Mouse (Mus musculus): Measurements from ENCODE around the gene Taok2.

Gene Taok2

GRCm38 (mm10) chr7:126869780-126870519 lies 14.6 kb downstream of the Taok2 start:
- DNase-seq = no peak

DNA sequence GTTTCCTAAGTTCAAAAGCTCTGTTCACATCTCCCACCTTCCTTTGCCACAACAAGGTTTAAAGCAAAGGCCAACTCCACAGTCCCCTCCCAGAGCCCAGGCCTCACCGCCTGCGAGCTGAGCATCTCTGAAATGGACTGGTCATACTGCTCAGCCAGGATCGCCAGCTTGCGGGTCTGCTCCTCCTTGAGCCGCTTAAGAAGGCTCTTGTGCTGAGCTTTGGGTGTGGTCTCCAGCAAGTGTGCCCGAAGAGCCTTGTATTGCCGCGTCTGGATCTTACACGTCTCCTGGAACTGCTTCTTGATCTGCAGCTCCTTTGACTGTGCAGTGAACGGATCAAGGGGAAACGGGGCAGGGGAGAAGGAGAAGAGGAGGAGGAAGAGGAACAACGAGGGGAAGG lies 16.5 kb downstream of the Taok2 start:
- no peak for DNase-seq

DNA sequence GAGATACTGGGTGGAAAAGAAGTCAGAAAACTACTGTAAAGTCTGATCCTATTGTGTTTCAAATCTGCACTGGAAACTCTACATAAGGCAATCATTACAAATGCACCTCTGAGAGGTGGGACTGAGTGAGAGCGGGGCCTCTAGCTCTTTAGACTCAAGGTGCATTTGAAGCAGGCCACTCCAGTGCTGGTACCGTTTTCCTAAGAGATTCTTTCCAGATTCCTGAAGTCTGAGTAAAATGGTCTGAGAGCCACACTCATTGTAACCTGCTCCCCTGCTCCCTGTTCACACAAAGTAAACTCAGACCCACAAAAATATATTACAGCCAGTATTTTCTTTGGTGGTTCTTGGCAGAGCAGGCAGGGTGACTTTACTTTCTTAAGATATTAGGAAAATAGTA lies 17.0 kb downstream of the Taok2 start:
- DNase-seq = no peak

GRCm38 (mm10) chr7:126863791-126864190 lies 20.7 kb downstream of the Taok2 start:
- no peak for DNase-seq

DNA sequence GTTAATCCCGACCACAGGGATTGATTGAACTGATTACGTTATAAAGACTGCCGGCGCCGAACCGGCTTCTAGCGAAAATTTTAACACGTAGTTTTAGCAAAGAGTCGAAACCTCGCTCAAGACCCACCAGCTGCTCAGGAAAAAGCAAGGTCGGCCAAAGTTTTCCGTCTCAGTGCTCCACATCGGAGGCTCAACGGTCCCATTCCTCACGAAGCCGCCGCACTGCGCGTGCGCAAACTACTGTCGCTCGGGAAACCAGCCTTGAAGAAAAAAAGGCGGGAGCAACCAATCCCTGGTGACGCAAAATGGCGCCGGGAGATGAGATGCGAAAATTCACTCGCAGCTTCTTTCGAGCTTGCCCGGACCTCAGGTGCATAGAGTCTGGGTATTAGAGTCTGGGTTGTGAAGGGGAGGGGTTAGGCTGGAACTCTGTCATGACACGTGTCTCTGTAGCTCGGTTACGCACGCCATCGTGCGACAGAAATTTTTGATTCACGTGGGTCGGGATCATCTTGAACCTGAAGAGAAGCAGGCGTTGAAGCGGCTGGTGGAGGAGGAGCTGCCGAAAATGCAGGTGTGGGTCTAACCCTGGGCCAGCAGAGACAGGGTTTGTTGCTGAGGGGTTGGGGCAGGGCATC lies 22.2 kb downstream of the Taok2 start, which contains the start of gene Ino80e:
Gene Ino80e (minus strand): TSS at position 231 of the 638 bp plus-strand sequence.
- DNase-seq = peak; percentile 92

DNA sequence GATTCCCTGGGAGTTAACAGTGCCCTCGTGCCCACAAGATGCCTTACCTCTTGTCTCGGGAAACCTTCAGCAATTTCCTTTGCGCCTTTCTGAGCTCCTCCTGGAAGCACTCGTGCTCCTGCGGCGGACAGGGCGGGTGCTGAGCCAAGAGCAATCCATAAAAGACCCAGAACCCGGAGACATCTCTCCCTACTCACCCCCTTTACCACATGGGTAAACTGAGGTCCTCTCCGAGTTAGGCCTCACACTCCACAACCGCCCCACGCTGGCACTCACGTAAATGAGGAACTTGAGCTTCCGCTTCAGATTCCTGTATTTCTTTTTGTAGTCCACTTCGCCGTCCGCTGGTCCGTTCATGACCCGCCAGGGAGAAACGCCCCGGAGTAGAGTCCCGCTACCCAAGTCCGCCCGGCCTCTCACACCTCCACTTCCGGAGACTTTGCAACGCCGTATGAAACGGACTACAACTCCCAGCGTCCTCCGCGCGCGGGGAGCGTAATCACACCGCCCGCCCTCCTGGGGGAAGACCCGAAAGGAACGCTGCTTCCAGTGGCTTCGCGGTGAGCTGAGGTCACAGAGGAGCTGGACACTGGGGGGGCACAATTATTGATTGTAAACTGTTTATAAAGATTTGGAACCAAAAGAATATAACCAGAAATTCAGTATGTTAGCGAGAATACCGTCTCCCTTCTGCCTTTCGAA lies 22.9 kb downstream of the Taok2 start, which contains the start of gene Hirip3:
Gene Hirip3 (plus strand): TSS at position 544 of the 702 bp plus-strand sequence.
- peak; percentile 94 for DNase-seq

GRCm38 (mm10) chr7:126860987-126861386 lies 23.5 kb downstream of the Taok2 start:
- no peak for DNase-seq

DNA sequence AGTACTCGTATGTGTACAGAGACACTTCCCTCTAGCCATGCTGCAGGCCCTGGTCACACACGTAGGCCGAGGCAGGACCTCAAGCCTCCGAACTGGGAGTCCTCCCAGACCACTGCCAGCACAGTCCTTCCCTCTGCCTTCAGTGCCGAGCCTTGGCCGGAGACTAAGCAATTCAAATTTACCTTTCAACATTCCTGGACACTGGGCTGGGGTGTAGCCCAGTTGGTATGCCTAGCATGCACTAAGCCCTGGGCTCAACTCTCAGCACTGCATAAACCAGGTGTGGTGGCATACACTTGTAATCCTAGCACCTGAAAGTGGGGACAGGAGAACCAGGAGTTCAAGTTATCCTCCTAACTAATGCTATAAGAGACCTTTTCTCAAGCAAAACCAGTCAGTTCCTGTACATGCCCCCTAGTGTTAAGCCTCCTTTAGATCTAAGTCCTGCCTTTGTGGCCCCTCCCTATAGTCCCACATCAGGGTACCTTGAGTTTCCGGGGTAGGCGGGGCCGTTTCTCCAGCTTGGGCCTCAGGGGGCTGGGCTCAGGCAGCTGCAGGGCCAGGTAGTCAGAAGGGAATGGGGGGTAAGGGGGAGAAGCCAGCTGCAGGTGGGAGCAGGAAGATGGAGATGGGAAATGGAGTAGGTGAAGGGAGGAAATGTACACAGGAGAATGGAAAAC lies 27.6 kb downstream of the Taok2 start:
- no peak for DNase-seq

DNA sequence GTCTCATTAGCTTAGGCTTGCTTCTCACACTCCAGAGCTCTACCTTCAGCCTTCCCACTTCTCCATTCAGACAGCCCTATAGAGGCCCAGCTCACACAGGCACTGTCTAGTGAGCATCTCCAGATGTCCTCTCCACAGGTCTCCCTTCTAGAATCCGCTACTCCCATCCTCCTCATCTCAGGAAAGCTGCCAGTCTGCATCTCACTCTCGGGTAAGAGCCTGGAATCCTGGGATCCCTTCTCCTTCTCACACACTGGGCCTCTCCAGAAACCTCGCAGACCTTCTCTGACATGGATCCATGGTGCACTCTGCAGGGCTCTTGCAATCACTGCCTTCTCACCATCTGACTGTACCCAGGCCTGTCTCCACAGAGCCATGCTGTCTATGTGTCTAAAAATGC lies 28.9 kb downstream of the Taok2 start:
- DNase-seq = no peak

DNA sequence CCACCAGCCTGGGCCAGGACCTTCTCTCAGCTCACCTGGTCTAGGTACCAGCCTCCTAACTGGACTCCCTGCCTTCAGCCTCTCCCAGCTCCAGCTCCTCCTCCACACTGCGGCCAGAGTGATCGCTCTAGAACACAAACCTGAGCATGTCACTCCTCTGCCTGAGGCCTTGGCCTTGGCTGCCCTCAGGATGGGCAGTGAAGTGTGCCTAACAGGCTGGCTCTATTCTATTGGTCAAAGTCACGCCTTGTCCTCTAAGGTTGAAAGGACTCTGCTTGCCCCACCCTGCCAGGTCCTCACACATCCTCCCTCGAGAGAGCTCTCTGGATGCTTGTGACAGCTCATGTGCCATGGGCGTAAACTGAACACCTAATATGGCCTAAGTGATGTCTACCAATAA lies 31.0 kb downstream of the Taok2 start:
- DNase-seq = no peak

DNA sequence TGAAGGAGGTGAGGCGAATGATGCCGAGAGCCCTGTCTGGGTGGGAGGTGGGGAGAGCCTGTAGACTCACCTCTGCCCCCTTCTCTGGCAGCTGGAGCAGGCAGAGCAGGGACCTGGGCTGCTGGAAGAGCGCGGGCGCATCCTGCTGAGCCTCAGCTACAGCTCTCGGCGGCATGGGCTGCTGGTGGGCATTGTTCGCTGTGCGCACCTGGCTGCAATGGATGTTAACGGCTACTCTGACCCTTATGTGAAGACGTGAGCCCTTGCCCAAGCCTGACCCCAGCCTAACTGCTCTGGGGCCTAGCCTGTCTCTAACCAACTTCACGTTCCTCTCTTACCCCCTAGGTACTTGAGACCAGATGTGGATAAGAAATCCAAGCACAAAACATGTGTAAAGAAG lies 33.3 kb downstream of the Taok2 start:
- DNase-seq = no peak

DNA sequence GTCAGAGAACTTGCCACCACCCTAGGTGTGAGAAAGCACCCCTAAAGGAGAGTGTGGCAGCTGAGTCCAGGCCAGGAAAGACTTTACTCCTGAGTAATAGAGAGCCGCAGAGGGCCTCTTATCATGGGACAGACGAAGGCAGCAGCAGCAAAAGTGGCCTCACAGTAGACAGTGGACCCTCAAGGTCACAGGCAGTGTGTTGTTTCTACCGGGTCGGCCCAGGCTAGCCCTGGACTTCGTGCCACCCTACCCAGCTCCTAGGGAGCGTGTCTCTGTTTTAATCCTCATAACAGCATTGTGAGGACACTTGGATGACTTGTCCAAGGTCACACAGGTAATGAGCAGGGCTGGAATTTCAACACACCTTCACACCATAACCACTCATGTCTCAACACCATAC lies 34.3 kb downstream of the Taok2 start:
- DNase-seq = no peak

- DNase-seq = peak; percentile 55
These were observed 35.7 kb downstream of the Taok2 start for GRCm38 (mm10) chr7:126848794-126849193.

GRCm38 (mm10) chr7:126847421-126848398 lies 36.8 kb downstream of the Taok2 start:
- DNase-seq = peak; percentile 47

- no peak for DNase-seq
These were observed 37.4 kb downstream of the Taok2 start, which contains the start of gene Doc2a for GRCm38 (mm10) chr7:126847116-126847420. TSS of gene Doc2a (plus strand) at chr7:126847416.

- DNase-seq = no peak
These were observed 39.0 kb downstream of the Taok2 start for GRCm38 (mm10) chr7:126845516-126845915.

DNA sequence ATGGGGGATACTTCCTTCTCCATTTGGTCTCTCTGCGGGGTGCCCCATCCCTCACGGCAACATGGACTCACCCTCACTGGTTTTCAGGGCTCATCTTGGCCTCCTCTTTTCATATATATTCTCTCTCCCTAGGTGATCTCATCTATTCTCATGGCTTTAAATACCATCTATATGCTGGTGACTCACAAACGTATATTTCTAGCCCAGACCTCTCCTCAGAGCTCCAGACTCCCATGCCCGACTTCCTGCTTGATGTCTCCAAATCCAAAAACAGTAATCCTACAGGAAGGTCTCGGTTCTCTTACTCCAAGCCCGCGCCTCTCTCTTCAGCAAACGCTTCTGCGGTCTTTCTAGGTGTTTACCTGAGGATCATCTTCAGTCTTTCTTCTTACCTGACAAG lies 41.2 kb downstream of the Taok2 start:
- no peak for DNase-seq

DNA sequence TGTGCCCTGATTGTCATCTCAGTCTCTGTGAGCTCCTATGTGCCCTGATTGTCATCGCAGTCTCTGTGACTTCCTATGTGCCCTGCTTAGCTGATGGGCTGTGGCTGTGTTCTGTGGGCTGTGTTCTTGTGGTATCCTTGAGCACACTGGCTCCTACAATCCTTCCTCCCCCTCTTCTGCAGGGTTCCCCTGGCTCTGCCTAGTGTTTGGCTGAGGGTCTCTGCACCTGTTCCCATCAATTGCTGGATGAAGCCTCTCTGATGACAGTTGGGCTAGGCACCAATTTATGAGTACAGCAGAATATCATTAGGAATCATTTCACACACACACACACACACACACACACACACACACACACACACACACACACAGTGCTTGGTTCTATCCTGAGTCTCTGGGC lies 51.2 kb downstream of the Taok2 start:
- no peak for DNase-seq

DNA sequence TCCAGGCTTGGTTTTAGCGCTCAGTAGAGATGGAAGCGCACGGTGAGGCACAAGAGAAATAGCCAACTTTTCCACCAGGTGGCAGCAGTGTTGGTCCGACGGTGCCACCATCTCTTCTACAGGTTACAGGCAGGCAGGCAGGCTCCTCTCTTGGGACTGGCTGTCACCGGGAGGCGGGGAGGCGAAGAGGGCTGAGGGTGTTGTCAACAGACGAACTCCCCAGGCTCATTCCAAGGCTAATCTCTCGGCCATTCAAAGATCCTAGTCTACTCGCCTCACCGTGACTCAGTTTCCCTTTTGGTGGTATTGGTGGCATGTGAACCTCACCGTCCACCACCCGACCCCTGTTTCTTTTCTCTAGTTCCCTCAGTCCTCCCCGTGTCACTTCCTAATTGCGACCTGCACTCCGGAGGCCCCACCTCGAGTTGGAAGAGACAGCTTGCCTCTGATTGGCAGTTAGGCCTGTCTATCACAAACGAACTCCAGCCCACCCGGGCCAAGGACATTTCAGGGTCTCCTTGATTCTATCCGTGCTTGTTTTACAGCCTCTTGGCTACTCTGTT lies 52.4 kb downstream of the Taok2 start:
- peak; percentile 74 for DNase-seq

DNA sequence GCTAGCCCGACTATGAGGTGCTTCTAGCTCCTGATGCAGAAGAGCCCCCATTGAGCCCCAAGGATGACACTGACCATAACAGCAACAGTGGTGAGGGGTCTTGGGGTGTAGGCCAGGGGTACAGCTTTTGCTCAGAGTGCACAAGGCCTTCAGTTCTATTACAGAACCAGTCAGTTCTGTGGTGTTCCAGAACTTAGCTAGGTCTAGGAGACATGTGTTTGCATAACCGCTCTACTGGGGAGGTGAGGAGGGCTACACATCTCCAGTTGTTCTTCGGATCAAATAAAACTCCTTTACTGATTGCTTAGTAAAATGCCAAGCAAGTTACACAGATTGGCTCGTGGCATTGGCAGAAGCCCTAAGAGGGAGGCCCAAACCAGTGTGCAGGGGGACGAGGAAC lies 53.0 kb downstream of the Taok2 start, which contains the start of gene 4930451I11Rik:
Gene 4930451I11Rik (minus strand): TSS at position 101 of the 400 bp plus-strand sequence.
- DNase-seq = no peak

DNA sequence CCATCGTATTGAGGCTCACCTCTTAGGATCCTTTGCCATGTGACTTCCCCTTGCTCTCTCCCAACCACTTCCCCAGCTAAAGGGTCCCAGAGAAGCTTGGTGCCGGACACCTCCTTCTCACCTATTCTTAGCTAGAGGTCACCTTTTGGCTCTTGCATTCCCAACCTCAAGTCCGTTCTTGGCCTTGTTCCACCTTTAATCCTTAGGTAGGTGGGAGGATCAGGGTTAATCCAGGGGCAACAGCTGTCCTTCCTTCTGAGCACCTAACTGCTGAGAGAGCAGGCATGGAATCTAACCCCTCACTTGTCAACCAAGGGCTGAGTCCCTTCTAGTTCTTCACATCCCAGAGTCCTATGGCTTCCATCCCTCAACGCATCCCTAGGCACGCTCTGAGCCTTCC lies 58.6 kb downstream of the Taok2 start:
- no peak for DNase-seq

DNA sequence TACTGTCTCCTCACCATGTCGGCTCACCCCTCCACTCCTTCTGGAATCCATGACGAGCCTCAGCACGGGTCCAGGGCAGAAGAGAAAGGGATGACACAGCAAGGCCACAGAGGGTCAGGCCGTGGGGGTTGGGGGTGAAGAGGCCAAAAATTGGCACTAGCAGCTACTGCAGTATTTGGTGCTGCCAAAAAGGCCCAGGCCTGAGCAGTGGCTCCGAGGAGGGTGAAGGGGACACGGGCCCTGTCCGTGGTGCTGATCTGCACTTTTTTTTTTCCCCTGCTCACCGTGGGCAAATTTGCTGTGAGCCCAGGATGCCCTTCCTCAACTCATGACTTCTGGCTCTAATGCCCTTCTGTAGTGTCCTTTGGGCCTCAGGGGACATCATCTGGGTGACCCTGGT lies 59.1 kb downstream of the Taok2 start:
- DNase-seq = no peak
